Mouse (Mus musculus): ENCODE data around the gene Rpl26.

Rpl26 gene

GRCm38 (mm10) chr11:68901351-68902046 lies at the start of gene Rpl26:
Gene Rpl26 (plus strand): TSS chr11:68901583.
- DNase-seq (ENCODE audit: low read depth in 2 of 2, low spot score in 2 of 2), result peak; percentile 96 to 99

GRCm38 (mm10) chr11:68851644-68852485 lies 49.5 kb upstream of the Rpl26 start:
- no peak for DNase-seq (ENCODE audit: low read depth in 2 of 2, low spot score in 2 of 2)

DNA sequence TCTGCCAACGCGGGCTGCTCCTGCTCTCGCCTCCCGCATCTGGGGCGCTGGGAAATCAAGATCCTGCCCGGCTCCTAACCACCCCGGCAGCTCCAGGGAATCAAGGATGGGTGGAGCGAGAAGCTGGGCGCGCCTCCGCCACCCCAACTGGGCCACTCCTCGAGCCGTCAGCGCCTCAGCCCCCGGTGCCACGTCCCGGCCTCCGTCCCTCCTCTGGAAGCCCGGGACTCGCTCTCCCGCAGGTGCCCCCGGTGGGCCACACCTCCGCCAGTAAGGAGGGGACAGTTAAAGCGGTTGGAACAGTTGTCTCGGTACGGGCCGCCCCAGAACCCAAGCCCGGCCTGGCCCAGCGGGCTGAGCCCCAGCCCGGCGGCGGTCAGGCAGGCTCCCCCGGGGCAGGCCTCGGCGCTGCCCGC lies 48.9 kb upstream of the Rpl26 start:
- no peak for DNase-seq (ENCODE audit: low read depth in 2 of 2, low spot score in 2 of 2)

- DNase-seq (ENCODE audit: low read depth in 2 of 2, low spot score in 2 of 2), result peak; percentile 100
Observed at GRCm38 (mm10) chr11:68852932-68853409, 48.4 kb upstream of the Rpl26 start.

DNA sequence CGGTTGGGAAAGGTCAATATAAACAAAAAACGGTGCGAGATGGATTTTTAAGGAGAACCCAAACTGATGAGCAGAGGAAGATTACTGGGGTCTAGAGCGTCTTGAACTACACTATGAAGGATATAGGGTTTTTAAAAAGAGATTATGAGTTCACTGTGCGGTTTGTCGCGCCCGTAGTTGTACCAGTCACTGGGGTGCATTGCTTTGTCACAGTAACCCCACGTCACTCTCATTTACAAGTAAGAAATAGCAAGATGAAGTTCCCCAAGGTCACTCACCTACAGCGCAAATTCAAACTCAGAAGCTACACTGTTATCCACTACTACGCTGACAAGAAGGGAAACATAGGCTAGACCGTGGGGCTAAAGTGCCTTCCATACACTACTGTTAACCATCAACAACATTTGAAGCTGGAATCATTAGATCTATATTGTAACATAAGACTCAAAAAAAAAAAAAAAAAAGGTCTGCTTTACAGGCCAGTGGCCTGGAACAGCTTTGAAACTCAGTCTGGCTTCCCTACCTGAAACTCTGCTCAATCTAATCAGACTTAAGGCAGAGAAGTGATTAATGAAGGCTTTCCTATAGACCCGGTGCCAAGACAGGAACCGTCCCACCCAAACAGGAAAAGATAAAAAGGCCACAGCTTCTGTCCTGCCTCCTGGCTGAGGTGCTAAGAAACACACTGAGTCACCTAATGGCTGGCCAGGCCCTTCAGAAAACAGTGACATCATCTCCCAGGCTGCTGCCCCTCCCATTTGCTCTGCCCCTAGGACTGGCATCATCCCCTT lies 47.6 kb upstream of the Rpl26 start:
- DNase-seq (ENCODE audit: low read depth in 2 of 2, low spot score in 2 of 2), result peak in 1 of 2 experiments; percentile 20

- DNase-seq (ENCODE audit: low read depth in 2 of 2, low spot score in 2 of 2), result no peak
Observed at GRCm38 (mm10) chr11:68854621-68855020, 46.8 kb upstream of the Rpl26 start.

GRCm38 (mm10) chr11:68857329-68857728 lies 44.1 kb upstream of the Rpl26 start:
- no peak for DNase-seq (ENCODE audit: low read depth in 2 of 2, low spot score in 2 of 2)

DNA sequence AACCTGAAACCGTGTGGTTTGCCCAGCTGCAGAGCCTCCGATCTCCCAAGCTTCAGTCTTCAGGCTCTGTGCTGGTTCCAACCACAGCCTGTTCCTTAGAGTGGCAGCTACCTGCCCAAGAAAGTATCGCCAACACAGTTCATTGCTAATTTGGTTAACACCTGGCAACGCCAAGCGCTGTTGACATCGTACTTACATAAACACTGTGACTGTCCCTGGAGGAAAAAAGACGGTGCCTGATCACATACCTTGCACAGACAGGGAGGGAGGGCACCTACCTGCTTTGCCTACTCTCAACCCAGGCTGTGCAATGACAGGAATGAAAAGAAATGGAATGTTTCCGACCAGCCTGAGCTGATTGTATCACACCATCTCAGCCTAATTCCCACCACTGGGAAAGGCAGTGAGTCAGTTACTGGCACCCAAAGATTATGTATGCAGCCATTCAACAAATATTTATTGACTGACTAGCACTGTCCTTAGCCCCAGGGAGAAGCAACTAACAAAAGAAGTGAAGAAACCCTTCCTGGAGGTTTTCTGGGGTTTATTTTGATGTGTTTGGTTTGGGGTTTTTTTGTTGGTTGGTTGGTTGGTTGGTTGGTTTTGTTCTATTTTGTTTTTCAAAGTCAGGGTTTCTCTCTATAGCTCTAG lies 41.3 kb upstream of the Rpl26 start:
- no peak for DNase-seq (ENCODE audit: low read depth in 2 of 2, low spot score in 2 of 2)

DNA sequence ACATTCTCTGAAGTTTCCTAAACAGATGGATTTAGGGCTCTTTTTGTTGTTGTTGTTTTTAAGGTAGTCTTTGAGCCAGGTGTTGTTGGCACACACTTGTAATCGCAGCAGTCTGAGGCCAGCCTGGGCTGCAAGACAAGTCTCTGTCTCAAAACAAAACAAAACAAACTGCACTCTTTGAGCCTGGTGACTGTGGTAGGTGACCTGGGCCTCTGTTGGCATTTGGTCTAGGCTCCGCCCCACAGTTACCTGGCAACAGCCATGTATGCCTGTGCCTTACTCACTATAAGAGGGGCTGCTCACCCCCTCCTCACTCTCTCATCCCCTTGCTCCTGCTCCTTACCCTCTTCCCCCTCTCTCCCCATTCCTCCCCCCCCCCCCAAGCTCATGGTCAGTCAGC lies 39.1 kb upstream of the Rpl26 start:
- DNase-seq (ENCODE audit: low read depth in 2 of 2, low spot score in 2 of 2), result no peak

DNA sequence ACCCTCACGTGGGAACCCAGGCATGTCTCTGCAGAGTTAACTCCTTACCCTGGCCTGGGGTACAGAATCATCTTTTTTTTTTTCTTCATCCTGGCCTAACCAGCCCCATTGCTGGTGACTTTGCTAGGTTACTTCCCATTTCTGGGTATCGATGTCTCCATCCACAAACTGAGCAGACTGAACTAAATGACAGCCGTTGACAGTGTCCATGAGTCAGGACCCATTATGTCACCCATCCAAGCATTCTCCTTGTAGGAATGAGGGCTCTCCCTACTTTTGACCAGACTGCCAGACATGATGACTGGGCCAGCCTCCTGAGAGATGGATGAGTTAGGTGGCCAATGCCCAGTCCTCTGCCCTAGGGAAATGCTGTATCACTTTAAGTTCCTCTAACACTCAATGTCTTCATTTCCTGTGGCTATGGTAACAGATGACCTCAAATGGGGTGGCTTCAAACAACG lies 37.7 kb upstream of the Rpl26 start:
- DNase-seq (ENCODE audit: low read depth in 2 of 2, low spot score in 2 of 2), result no peak

GRCm38 (mm10) chr11:68864544-68865189 lies 36.7 kb upstream of the Rpl26 start:
- no peak for DNase-seq (ENCODE audit: low read depth in 2 of 2, low spot score in 2 of 2)

GRCm38 (mm10) chr11:68871277-68871676 lies 30.1 kb upstream of the Rpl26 start:
- DNase-seq (ENCODE audit: low read depth in 2 of 2, low spot score in 2 of 2), result no peak

GRCm38 (mm10) chr11:68871748-68872147 lies 29.6 kb upstream of the Rpl26 start, which contains the start of gene Ndel1:
Gene Ndel1 (minus strand): TSS chr11:68871858.
- DNase-seq (ENCODE audit: low read depth in 2 of 2, low spot score in 2 of 2), result no peak

GRCm38 (mm10) chr11:68874841-68875240 lies 26.5 kb upstream of the Rpl26 start:
- peak; percentile 32 to 50 for DNase-seq (ENCODE audit: low read depth in 2 of 2, low spot score in 2 of 2)

- no peak for DNase-seq (ENCODE audit: low read depth in 2 of 2, low spot score in 2 of 2)
Observed at GRCm38 (mm10) chr11:68878811-68879210, 22.6 kb upstream of the Rpl26 start.

DNA sequence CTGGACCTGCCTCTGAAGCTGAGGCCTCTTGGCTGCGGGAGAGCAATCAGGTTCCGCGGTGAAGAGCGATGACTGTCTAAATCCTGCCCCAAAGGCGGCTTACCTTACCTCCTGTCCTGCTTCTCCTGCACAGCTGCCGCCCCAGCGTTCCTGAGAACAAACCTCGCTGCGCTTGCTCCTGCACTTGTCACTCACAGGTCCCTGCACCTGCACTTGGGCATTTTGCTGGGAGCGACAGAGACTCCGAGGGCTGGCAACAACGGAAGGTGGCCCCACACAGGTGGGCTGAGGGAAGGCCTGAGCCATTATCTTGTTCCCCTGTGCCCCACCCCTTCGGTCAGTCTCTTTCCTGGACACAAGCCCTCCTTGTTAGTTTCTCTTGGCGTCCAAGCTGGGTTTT lies 19.3 kb upstream of the Rpl26 start:
- DNase-seq (ENCODE audit: low read depth in 2 of 2, low spot score in 2 of 2), result no peak

DNA sequence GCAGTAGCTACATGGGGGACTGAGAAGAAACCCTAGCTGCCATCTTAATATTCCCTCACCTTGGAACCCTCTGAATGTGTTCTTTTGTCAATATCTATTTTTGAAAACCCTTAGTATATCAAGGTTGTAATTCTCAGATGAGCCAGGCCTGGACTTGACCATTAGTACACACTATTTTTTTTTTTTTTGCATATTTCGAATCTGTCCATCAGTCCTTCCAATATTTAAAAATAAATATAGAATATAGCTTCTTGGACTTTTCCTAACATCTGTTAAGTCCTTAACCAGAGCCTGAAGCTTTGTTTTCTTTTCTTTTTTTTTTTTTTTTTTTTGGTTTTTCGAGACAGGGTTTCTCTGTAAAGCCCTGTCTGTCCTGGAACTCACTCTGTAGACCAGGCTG lies 17.5 kb upstream of the Rpl26 start:
- DNase-seq (ENCODE audit: low read depth in 2 of 2, low spot score in 2 of 2), result no peak

DNA sequence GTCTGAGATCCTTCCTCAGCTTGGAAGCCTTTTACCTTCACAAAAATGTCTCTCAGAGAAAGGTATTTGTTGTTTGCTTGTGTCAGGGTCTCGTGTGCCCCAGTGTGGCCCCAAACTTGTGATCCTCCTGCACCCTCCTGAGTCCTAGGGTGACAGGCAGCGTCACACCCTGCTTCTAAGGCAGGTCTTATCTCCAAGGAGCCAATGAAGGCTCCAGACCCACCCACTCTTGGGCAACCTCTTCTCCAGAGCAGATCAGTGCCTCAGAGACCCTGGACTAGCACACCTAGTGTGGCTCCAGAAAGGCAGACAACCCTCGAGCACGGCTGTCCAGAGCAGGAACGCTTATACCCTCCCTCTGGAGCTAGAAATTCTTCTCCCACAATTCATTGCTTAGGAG lies 17.0 kb upstream of the Rpl26 start:
- DNase-seq (ENCODE audit: low read depth in 2 of 2, low spot score in 2 of 2), result no peak

GRCm38 (mm10) chr11:68886091-68886490 lies 15.3 kb upstream of the Rpl26 start:
- no peak for DNase-seq (ENCODE audit: low read depth in 2 of 2, low spot score in 2 of 2)

DNA sequence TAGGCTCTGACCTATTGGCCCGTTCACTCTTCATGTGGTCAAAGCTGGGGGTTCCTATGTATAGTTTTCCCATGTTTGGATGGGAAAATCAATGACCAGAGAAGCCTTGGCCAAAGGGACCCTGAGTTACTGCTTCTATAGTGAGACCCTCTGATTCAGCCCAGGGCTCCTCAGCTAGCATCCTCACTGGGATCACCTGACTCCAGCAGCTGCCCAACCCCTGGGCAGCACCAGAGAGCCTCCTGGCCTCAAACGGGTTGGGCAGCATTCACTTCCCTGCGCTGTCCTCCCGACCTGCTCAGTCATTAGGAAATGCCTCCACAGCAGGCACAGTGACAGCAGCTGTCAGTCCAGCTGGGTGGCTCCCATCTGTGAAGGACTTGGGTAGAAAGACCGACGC lies 13.1 kb upstream of the Rpl26 start, which contains the start of gene Rnf222:
Rnf222 (plus strand) TSS at position 301 of the 400 bp plus-strand sequence.
- no peak for DNase-seq (ENCODE audit: low read depth in 2 of 2, low spot score in 2 of 2)

Measured in CD8-positive naive resting alpha-beta T cell, adult 2 months (primary cell).